Mouse (Mus musculus) stomach, postnatal 0 days (tissue): ENCODE measurements around the gene Ugt2b38.

ENCODE experiments used
- CTCF ChIP-seq: IDR thresholded peaks from 2 replicates; pipeline ENCODE4 v1.5.1; 2016; ENCODE audit warnings: antibody characterized with exemption, low read depth, mild to moderate bottlenecking, moderate library complexity
- EP300 ChIP-seq: optimal IDR thresholded peaks from 2 replicates; pipeline ENCODE3; 2016; ENCODE audit warnings: antibody characterized with exemption

DNA sequence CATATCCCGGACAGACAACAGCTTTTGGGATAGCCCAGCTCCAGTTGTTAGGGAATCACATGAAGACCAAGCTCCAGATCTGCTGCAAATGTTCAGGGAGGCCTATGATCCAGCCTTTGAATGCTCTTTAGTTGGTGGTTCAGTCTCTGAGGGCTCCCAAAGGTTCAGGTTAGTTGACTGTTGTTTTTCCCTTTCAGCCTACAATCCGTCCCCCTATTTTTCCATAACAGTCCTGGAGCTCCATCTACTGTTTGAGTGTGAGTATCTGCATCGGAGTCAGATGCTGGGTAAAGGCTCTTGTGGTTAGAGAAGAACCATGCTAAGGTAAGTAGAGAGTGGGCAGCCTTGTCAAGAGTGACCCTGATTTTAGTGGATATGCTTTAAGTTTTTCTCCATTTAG lies 12.3 kb upstream of the Ugt2b38 start:
- TF ChIP-seq EP300: no peak
- TF ChIP-seq CTCF: peak; percentile 77
